Mouse (Mus musculus): Measurements from ENCODE around the gene Lpcat2. TPM values are rescaled to one million over a fixed set of nuclear protein-coding genes. Genes with fewer than 3 reads are reported as not detected.

Gene Lpcat2
- total RNA-seq, 2 experiments from 2014 or later, result 8.3 to 11.1 TPM

Small RNA genes lying within 50 kb of the gene (microRNA-seq; reads per million reads assigned to microRNA genes)
- 0 reads per million in 2 experiments for gene Gm22151

Other genes starting within 250 kb of the Lpcat2 start
- under 1 TPM; 0.11 to 0.23 TPM for gene Irx6, start 181.1 kb upstream of the Lpcat2 start, total RNA-seq (2021)
- gene Mmp2, start 28.0 kb upstream of the Lpcat2 start, total RNA-seq (2021), result 1 to 10 TPM; 5.8 to 6.2 TPM
- gene Capns2, start 46.1 kb downstream of the Lpcat2 start, total RNA-seq (2021), result 1 to 10 TPM in 1 of 2 experiments, under 1 TPM in 1; 0.91 to 1.3 TPM
- gene Slc6a2, start 104.7 kb downstream of the Lpcat2 start, total RNA-seq (2021), result under 1 TPM; 0.11 to 0.34 TPM
- gene Ces1a, start 192.9 kb downstream of the Lpcat2 start, total RNA-seq (2021), result under 1 TPM in 1 of 2 experiments, not detected in 1; 0.17 TPM
- gene Ces1b, start 224.7 kb downstream of the Lpcat2 start, total RNA-seq (2021), result not detected

Data from left cerebral cortex, postnatal 14 days (tissue).